Mouse (Mus musculus) megakaryocyte, embryonic 14.5 days (primary cell): ENCODE data around the gene Hmcn1. TPM values are rescaled to one million over a fixed set of nuclear protein-coding genes. Genes with fewer than 3 reads are reported as not detected.

Experiments
- H3K27me3 ChIP-seq: replicated peaks from 2 replicates; pipeline ENCODE3; 2012; ENCODE audit warnings: inconsistent platforms
- H3K36me3 ChIP-seq: replicated peaks from 2 replicates; pipeline ENCODE3; 2012; ENCODE audit warnings: low read length, inconsistent platforms, mixed read lengths
- H3K4me1 ChIP-seq: 2 replicates; pipeline ENCODE4 v1.6.1; 2012; ENCODE audit warnings: inconsistent platforms
- H3K4me3 ChIP-seq: replicated peaks from 2 replicates; pipeline ENCODE3; 2012; ENCODE audit warnings: moderate library complexity, mild to moderate bottlenecking, inconsistent platforms
- H3K9me3 ChIP-seq: 2 replicates; pipeline ENCODE4 v1.6.1; 2012; ENCODE audit warnings: inconsistent platforms
- FLI1 ChIP-seq: IDR thresholded peaks from 2 replicates; pipeline ENCODE4 v1.6.1; 2012; ENCODE audit warnings: low read length, inconsistent platforms, mixed read lengths
- GATA1 ChIP-seq: IDR thresholded peaks from 3 replicates; pipeline ENCODE4 v1.6.1; 2012; ENCODE audit warnings: mixed read lengths, low read length, inconsistent platforms, borderline replicate concordance
- polyA plus RNA-seq: library from polyadenylated mRNA; stranded (reverse); fragments of >175 nt; gene quantifications from 2 replicates; pipeline ENCODE4 v1.2.3, GENCODE M21; 2012; ENCODE audit warnings: low replicate concordance; ENCODE audit not compliant: insufficient read depth

Gene Hmcn1
- polyA plus RNA-seq, 1 experiment: not detected

DNA sequence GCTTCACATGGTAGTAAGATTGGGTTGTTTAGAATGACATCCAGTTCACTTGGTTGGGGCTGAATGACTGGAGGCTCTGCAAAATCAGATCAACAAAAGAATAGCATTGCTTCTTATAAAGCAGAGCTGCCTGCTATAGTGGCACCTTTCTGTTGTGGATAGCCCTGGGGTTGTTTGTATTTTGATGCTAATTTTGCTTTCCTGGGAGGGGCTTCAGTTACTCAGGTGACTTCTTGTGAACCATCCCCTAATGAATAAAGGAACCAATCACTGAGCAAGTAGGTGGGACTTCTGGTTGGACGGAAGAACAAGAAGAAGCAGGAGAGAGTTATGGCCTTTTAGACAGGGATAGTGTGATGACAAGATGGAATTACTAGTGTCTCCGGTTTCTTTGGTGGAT lies 370.0 kb downstream of the Hmcn1 start:
- Histone ChIP-seq H3K4me1 (no peaks in the 10 kb centered on the region), H3K4me3 (no peak overlapping the region), H3K36me3 (no peaks in the 10 kb centered on the region), H3K9me3 (peaks cover 7% of the 10 kb centered on the region; the same call in 1 of the 2 replicates), H3K27me3 (no peaks in the 10 kb centered on the region)
- TF ChIP-seq FLI1 (no peak), GATA1 (no peak)

DNA sequence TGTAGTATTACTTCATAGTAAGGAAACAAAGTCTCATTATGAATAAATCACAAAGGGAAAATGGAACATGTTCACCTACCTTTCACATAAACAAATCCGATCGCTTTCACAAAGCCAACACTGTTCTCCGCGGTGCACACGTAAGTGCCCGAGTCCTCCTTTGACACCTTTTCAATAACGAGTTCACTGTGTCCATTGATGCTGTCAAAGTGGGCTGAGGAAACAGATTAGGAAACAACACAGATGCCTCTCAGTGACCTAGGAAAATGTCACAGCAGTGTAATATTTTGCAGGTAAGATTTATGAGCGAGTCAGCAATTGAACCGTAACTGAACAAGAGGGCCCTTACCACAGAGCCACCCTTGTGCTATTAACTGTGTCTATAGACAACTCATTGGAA lies 382.7 kb downstream of the Hmcn1 start:
- Histone ChIP-seq H3K9me3 (no peaks in the 10 kb centered on the region; the same call in 1 of the 2 replicates), H3K4me1 (no peaks in the 10 kb centered on the region), H3K4me3 (no peak overlapping the region), H3K27me3 (no peaks in the 10 kb centered on the region), H3K36me3 (no peaks in the 10 kb centered on the region)
- TF ChIP-seq FLI1: no peak
- TF ChIP-seq GATA1: no peak

DNA sequence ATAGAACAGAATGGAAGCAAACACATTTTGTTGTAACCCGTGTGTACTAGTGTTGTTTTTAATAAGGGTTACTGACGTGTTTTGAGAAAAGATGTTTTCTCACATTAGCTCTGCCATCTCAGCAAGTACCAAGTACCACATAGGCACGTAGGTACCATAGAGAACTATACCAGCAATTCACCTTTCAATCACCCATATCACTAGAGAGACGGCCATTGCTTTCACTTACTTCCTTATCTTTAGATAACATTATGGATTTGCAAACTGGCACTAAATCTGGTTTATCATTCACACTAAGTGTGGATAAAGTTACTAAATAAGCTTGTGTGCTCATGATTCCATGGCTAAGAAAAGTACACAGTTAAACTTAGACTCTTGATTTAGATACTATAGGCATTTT lies 387.1 kb downstream of the Hmcn1 start:
- H3K4me3 ChIP-seq: no peak overlapping the region
- no peaks in the 10 kb centered on the region for H3K27me3 ChIP-seq
- no peaks in the 10 kb centered on the region for H3K36me3 ChIP-seq
- H3K9me3 ChIP-seq: peaks cover 9% of the 10 kb centered on the region; the same call in 1 of the 2 replicates
- TF ChIP-seq FLI1 (no peak), GATA1 (no peak)
- no peaks in the 10 kb centered on the region for H3K4me1 ChIP-seq

DNA sequence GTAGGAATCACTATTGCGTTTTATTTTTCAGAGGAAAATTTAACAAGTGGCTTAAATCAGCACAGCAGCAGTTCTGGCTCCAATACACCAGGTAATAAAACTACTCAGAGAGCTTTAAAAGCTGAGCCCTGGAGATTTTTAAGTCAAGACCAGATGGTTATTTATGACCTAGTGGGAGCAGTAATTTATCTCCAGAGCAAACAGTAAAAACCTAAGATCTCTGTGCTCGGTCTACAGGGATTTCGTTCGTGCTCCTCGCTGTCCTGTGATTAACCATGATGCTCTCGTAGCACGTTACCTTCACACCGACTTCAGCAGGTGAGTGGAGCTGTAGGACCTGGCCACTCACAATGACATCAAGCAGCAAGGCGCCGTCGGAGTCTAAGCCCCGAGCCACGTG lies 399.6 kb downstream of the Hmcn1 start:
- 0 out of 2 replicates have a peak, but pooled peaks cover under 1% of the 10 kb centered on the region for H3K9me3 ChIP-seq
- TF ChIP-seq GATA1 (no peak), FLI1 (no peak)
- no peaks in the 10 kb centered on the region for H3K27me3 ChIP-seq

DNA sequence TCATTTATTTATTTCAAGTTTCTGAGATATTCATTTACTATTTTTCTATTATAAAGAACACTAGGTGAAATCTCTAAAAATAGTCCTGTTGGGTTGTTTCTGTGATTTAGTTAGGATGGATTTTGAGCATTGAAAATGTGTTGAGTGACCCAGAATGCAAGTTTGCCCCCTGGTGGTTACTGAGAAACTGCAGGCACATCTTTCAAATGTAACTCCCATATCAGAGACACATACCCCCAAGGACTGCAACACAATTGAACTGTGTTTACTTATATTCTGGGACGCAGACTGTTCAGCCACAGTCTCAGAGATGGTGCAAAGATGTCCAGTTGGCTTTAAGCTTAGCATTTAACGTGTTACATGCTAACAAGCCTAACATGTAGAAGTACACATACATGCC lies 402.0 kb downstream of the Hmcn1 start:
- no peak for TF ChIP-seq FLI1
- TF ChIP-seq GATA1: no peak
- H3K36me3 ChIP-seq: no peaks in the 10 kb centered on the region
- H3K27me3 ChIP-seq: no peaks in the 10 kb centered on the region
- H3K4me1 ChIP-seq: no peaks in the 10 kb centered on the region
- H3K9me3 ChIP-seq: no peaks in the 10 kb centered on the region
- H3K4me3 ChIP-seq: no peak overlapping the region

More for the DNA sequence above, 399.6 kb downstream of the Hmcn1 start:
- Histone ChIP-seq H3K4me3 (peak overlapping the region; percentile 8), H3K4me1 (no peaks in the 10 kb centered on the region), H3K36me3 (no peaks in the 10 kb centered on the region)

DNA sequence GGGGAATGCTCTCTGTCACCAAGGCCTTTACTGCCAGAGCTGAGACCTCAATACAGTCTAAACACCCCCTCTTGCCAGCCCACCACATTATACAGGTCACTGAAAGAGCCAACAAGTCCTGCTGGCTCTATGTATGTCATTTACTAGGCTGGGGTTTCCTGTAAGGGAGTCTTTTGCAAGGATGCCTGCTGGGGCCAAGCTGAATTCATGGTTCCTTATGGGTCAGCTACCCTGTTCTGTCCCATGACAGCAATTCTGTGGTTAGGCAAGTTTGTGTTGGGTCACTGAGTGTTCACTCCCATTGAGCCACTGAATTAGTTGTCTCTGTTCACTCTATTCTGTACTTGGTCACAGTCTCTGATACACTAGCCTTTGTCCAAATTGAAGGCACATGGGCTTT lies 405.8 kb downstream of the Hmcn1 start:
- TF ChIP-seq FLI1: no peak
- TF ChIP-seq GATA1: no peak
- H3K4me3 ChIP-seq: no peak overlapping the region
- no peaks in the 10 kb centered on the region for H3K4me1 ChIP-seq
- H3K9me3 ChIP-seq: peaks cover 3% of the 10 kb centered on the region; the same call in 1 of the 2 replicates
- no peaks in the 10 kb centered on the region for H3K27me3 ChIP-seq
- H3K36me3 ChIP-seq: no peaks in the 10 kb centered on the region

DNA sequence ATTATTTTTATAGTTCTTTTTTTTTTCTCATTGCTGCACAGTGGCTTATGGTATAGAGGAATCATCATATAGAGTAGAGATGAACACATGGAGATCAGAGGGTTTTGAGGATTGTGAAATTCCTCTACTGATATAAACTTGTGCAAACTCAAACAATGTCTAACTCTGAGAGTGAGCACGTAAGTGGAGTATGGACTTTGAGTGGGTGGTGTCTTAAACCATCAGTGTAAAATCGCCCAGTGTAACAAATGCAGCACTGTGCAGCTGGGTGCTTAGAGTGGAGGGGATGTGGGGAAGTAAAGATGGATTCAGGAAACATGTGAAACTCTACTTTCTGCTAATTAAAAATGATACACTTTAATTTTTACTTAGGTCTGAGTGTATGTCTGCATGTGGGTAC lies 408.8 kb downstream of the Hmcn1 start:
- no peak overlapping the region for H3K4me3 ChIP-seq
- TF ChIP-seq GATA1 (no peak), FLI1 (no peak)

DNA sequence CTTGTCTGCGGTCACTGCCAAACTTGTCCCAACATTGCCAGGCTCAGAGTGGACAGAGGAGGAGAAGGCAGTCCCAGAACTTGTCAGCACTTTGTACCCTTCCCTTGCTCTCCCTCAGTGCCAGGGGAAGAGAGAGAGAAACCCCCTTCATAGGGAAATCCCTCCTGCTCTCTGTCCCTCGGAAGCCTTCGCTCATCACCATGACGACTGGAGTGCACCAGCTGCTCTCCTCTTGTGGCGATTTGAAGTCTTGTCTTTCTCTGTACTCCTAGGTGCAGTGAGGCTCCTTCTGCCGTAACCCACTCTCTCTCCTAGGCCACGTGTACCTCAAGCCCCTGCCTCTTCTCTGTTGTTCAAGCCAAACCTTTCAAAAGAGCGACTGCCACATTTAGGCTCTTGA lies 409.5 kb downstream of the Hmcn1 start:
- no peak overlapping the region for H3K4me3 ChIP-seq
- H3K9me3 ChIP-seq: peaks cover 3% of the 10 kb centered on the region; the same call in 1 of the 2 replicates
- no peaks in the 10 kb centered on the region for H3K4me1 ChIP-seq
- no peaks in the 10 kb centered on the region for H3K27me3 ChIP-seq
- no peaks in the 10 kb centered on the region for H3K36me3 ChIP-seq
- no peak for TF ChIP-seq GATA1
- no peak for TF ChIP-seq FLI1

More for the DNA sequence above, 408.8 kb downstream of the Hmcn1 start:
- Histone ChIP-seq H3K4me1 (no peaks in the 10 kb centered on the region), H3K27me3 (no peaks in the 10 kb centered on the region), H3K36me3 (no peaks in the 10 kb centered on the region), H3K9me3 (peaks cover 3% of the 10 kb centered on the region; the same call in 1 of the 2 replicates)

DNA sequence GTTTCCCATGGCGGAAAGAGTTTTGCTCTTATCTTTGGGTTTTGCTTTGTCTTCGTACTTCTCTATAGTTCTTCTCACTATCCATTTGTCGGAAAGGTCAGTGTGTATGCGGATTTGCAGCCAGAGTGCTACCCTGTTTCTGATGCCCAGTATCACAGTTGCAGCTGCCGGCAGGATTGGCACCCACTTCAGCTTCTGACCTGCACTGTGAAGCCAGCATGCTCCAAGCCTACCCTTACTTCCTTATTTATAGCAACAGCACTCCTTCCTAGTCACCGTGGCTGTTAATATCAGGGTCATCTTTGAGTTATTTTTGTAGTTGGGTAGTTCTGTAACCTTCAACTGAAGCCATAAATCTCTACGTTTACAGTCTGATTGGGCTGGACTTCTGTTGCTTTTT lies 412.7 kb downstream of the Hmcn1 start:
- H3K36me3 ChIP-seq: no peaks in the 10 kb centered on the region
- H3K9me3 ChIP-seq: peaks cover 10% of the 10 kb centered on the region; the same call in 1 of the 2 replicates
- no peak for TF ChIP-seq GATA1
- no peak for TF ChIP-seq FLI1
- no peaks in the 10 kb centered on the region for H3K4me1 ChIP-seq
- H3K27me3 ChIP-seq: no peaks in the 10 kb centered on the region
- no peak overlapping the region for H3K4me3 ChIP-seq

DNA sequence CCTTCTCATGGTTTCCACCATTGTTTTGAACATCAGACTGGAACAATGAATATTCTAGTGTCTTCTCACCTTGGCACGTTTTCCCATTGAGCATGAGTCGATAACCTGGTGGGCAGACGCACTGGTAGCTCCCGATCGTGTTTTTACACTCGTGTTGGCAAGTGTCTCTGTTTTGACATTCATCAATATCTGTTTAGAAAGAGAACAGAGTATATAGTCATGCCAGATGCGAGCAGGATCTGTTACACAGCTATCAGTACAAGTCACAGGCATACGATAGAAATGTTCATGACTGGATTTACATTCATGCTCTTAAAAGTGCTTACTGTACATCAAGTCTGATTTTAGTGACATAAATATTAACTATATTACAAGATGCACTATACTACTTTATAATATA lies 419.8 kb downstream of the Hmcn1 start:
- Histone ChIP-seq H3K4me3 (no peak overlapping the region), H3K27me3 (no peaks in the 10 kb centered on the region)

DNA sequence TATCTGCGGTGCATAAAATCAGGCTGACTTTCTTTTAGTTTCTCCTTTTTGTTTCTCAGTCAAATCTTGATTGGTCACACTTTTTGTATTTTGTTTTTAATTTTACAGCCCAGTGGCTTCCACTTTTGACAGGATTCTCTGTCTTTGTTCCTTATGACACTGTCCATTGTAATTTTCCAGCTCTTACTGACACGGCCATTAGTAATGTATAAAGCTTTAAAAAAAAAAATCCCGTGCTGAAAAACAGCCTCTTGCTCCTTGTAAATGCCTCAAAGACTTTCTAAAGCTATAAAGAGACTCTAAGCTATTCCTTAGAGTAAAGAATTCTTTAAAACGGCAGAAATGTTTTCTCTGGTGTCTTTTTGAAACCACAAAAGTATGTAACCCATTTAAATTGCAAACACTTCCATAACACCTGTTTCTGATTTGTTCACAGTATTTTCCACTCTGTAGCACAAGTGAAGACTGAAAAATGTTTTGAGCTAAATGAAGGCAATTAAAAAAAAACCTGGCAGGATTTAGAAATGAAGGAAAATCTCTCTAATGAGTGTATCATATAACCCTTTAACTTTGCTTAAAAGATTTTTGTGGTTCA lies 422.6 kb downstream of the Hmcn1 start:
- Histone ChIP-seq H3K36me3 (no peaks in the 10 kb centered on the region), H3K9me3 (no peaks in the 10 kb centered on the region), H3K4me1 (no peaks in the 10 kb centered on the region), H3K4me3 (no peak overlapping the region), H3K27me3 (no peaks in the 10 kb centered on the region)
- TF ChIP-seq FLI1 (no peak), GATA1 (no peak)

More for the DNA sequence above, 419.8 kb downstream of the Hmcn1 start:
- TF ChIP-seq GATA1 (no peak), FLI1 (no peak)
- Histone ChIP-seq H3K36me3 (no peaks in the 10 kb centered on the region), H3K4me1 (no peaks in the 10 kb centered on the region), H3K9me3 (0 out of 2 replicates have a peak, but pooled peaks cover 8% of the 10 kb centered on the region)
